Mouse (Mus musculus): Measurements from ENCODE around the gene Chrna10. TPM values are rescaled to one million over a fixed set of nuclear protein-coding genes. Genes with fewer than 3 reads are reported as not detected.

Gene Chrna10
- total RNA-seq, 2 experiments from 2014 or later = 0.45 to 0.52 TPM

DNA sequence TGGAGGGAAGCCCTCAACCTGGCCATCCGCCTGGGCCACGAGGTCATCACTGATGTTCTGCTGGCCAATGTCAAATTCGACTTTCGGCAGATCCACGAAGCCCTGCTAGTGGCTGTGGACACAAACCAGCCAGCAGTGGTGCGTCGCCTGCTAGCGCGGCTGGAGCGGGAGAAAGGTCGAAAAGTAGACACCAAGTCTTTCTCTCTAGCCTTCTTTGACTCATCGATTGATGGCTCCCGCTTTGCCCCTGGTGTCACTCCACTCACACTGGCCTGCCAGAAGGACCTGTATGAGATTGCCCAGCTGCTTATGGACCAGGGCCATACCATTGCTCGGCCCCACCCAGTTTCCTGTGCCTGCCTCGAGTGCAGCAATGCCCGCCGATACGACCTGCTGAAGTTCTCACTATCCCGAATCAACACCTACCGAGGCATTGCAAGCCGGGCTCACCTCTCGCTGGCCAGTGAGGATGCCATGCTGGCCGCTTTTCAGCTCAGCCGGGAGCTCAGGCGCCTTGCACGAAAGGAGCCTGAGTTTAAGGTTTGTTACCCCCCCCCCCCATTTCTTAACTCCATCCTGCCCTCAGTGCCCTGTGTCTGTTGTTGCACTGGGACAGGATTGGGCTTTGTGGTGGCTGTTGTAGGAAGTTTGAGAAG, 32.5 kb downstream of the Chrna10 start:
- no peak for DNase-seq (ENCODE audit: low spot score in 2 of 2)
- intact Hi-C loops (cut with DNase I) = loop anchor here (5.0 kb wide), 1 partner anchor 167 kb away; no protein-coding TSS in a partner anchor

DNA sequence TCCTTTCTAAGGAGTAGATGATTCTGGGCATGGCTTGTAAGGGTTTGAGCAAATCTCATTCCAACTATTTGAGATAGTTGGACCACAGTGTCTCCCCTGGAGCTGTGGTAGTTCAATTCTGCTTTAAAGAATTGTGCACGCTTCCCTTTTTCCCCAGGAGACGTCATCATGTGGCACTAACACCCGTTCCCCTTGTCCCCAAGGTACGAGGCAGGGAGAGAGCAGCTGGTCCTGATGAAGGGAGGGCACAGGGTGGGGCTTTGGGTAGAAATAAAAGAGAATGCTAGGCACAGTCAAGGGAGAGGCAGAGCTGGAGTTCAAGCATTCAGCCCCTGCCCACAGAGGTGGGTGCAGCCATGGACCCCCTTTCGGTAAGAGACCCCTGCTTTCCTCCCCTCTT, 33.8 kb downstream of the Chrna10 start, which contains the start of gene Trpc2:
Trpc2 (plus strand) TSS at position 301 of the 400 bp plus-strand sequence.
- no peak for DNase-seq (ENCODE audit: low spot score in 2 of 2)
- intact Hi-C loops (cut with DNase I) = loop anchor here (5.0 kb wide), 1 partner anchor 166 kb away; no protein-coding TSS in a partner anchor

DNA sequence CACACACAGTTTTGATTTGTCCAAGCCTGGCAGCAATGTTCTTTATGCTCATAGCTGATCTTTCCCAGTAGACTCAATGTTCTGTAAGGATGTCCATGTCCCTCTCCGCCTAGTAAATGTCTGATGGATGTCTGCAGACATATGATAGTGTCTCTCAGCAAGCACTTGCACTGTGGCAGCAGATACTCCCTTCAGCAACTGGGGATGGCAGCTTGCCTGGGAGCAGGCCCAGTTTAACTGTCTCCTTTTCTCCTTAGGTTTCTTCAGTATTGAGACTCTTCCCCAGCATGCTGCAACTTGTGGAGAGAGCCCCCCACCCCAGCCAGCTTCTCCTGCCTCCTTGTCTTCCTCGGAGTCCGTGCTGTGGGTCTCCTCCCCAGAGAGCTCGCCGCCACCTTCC, 34.8 kb downstream of the Chrna10 start:
- intact Hi-C loops (cut with DNase I) = loop anchor here (5.0 kb wide), 1 partner anchor 164 kb away; no protein-coding TSS in a partner anchor
- DNase-seq (ENCODE audit: low spot score in 2 of 2) = no peak

DNA sequence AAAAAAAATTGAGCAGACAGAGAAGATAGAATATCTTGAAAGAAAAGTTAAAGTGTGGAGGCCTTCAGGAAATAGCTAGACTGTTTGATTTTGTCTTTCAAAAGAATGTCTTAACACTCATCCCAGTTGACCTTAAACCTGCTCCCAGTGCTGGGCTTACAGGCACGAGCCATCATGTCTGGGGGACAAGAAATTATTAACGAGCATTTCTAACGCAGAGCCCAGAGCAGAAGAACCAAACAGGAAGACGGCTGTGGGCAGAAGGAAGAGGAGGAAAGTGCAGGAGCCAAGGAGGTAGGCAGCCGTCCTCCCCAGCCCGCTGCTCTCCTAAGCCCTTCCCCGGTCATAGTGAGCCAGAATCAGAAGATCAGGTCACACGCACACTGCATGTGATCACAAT, 36.3 kb downstream of the Chrna10 start:
- intact Hi-C loops (cut with DNase I) = loop anchor here (5.0 kb wide), 1 partner anchor 163 kb away; no protein-coding TSS in a partner anchor
- DNase-seq (ENCODE audit: low spot score in 2 of 2) = no peak

DNA sequence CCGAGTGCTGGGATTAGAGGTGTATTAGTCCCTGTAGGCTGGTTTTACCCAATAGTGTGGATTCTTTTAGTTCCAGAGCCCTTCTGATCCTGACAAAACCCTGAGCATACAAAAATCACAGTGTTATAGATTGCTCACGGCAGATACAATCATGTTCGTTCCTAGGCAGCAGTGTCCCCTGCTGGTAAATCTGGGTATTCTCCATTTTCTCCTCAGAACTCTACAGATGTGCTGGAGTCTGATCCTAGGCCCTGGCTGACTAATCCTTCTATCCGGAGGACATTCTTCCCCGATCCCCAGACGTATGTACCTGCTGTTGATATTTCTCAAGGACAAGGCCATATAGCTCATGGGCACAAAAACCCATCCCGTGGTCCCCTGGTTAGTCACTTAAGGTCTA, 38.1 kb downstream of the Chrna10 start:
- intact Hi-C loops (cut with DNase I) = loop anchor here (5.0 kb wide), 2 partner anchors 81 to 426 kb away; no protein-coding TSS in a partner anchor
- DNase-seq (ENCODE audit: low spot score in 2 of 2) = peak in 1 of 2 experiments; percentile 30

DNA sequence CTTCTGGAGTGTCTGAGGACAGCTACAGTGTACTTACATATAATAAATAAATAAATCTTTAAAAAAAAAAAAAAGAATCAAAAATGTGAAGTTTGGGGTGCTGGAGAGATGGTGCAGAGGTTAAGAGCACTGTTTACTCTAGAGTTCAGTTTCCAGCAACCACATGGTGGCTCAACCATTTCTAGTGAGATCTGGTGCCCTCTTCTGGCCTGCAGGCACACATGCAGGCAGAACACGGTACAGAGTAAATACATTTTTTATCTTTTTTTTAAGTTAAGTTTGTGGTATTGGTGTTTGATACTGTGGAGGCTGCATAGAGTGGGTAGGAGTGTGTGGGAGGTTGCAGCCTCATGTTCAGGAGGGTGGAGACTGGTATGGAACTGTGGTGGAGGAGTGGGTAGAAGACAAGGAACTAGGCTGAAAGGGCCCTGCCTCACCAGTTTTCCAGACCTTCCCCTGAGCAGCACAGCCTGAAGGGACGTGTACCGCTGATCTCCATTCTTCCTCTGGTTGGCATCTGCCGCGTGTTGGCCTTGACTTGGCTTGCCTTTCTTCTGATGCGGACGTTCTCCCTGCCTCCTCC, 39.8 kb downstream of the Chrna10 start:
- intact Hi-C loops (cut with DNase I) = loop anchor here (5.0 kb wide), 2 partner anchors 80 to 425 kb away; no protein-coding TSS in a partner anchor
- DNase-seq (ENCODE audit: low spot score in 2 of 2) = no peak

DNA sequence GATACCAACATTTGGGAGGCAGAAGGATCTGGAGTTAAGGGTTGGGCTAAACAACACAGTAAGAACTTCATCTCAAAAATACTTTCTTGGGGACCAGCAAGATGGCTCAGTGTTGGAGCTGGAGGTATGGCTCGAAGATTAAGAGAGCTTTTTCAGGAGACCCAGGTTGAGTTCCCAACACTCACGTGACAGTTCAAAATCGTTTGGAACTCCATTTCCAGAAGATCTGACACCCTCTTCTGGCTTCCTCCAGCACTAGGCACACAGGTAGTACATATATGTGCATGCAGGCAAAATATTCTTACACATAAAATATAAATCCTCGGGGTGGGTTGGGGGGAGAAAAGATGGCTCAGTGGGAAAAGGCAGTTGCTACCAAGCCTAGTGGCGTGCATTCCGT, 50.3 kb downstream of the Chrna10 start:
- intact Hi-C loops (cut with DNase I) = no loop called here
- no peak for DNase-seq (ENCODE audit: low spot score in 2 of 2)

DNA sequence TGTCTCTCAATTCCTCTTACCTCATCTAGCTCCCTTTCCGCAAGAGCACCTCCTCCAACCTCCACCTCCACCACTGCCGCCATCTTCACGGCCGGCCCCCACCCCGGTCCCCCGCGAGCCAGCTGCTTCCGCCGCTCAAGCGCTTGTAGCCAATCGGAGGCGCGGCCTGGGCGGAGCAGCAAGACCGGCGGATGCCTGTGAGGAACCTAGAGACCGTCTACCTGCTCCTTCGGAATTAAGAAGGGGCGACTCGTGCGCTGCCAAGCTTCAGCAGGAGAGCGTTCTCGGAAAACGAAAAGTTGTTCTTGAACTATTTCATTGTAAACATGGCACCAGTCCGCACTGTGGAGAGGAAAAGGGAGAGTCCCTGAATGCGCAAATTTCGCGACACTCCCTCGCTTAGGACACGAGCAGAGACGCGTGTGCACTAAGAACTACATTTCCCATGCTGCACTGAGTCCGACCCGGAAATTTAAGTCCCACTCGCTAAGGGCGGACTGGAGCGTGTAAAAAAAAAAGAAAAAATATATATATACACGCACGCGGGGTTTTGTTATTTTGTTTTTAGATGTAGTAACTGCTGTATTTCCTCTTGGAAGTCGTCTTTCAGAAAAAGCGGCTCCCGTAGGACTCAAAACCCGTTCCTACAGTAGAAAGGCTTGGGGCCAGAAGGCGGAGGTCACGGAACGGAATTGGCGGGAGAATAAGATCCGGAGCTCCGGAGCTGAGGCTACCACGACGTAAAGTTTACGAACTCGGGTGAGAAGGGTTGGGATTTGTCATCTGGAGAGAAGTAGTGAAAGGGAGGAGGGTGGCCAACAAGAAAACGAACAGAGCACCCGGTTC, 51.4 kb downstream of the Chrna10 start, which contains the start of the genes Rnf121, Xndc1 and Xntrpc:
Rnf121 (minus strand) TSS at position 424 of the 846 bp plus-strand sequence.
Xndc1 (plus strand) TSS at position 466 of the 846 bp plus-strand sequence.
Xntrpc (plus strand) TSS at position 668 of the 846 bp plus-strand sequence.
- peak; percentile 95 to 96 for DNase-seq (ENCODE audit: low spot score in 2 of 2)
- intact Hi-C loops (cut with DNase I) = no loop called here

DNA sequence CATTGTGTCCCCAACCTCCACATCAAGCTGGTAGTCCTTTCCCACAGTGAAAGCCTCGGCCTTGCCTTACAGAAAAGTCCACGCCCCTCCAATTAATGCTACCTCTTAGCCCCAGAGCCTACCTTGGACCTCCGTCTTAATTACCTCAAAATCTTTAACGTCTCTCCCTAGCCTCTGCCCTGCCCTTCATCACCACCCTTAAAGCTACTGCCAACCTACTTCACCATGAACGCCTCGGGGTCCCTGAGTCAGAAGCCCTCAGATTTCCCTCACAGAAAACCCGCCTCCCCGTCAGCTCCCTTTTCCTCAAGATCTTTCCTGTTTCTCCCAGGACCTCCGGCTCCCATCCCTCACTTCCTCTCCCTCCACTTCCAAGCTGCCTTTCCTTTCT, 52.0 kb downstream of the Chrna10 start:
- intact Hi-C loops (cut with DNase I) = no loop called here
- no peak for DNase-seq (ENCODE audit: low spot score in 2 of 2)

DNA sequence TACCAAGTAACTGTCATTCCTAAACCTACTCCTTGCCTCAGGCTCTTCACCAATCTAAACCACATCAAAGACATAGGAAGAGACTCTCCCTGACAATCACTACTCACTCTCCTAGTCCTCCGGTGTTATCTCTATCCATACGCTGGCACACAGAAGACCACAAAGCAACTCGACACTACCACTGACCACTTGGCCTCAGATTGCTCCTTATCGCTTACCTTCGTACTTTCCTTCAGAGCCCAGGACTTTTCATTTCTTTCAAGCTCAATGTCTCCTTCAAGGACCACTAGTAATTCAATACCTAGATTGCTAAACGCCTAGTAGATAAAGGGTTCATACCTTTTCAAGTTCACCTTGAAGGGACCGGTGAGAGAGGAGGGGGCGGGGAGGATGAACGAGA, 52.7 kb downstream of the Chrna10 start:
- DNase-seq (ENCODE audit: low spot score in 2 of 2) = no peak
- intact Hi-C loops (cut with DNase I) = no loop called here

DNA sequence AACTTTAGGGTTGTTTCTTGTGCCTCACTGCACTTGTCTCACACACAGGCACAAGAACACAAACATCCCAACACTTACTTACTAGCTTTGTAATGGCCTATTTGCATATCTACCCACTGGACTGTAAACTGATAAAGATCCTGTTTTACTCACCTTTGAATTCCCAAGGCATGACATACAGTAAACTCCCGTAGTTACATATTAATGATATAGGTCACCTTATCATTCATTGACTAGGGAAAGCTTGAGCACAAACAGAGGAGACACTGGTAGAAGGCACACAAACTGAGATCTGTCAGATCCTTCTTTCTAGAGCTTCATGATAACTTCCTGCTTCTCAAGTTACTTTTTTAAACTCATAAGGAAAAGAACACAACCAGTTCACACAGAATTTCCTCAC, 54.4 kb downstream of the Chrna10 start:
- intact Hi-C loops (cut with DNase I) = no loop called here
- DNase-seq (ENCODE audit: low spot score in 2 of 2) = no peak

DNA sequence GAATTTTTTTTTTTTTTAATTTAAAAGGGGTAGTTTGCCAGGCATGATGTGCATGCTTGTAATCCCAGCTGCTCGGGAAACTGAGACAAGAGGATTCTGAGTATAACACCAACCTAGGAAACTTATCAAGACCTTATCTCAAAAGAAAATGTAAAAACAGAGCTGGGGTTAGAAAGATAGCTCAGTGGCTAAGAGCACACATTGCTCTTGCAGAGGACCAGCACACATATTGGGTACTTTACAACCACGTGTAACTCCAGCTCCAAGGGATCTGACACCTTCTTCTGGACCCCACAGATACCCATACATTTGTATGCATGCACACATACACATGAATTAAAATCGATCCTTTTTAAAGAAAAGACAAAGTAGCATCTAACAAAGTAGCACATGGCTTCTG, 55.3 kb downstream of the Chrna10 start:
- intact Hi-C loops (cut with DNase I) = no loop called here
- DNase-seq (ENCODE audit: low spot score in 2 of 2) = no peak

Other genes with a start within 250 kb of the Chrna10 start
- 1 to 10 TPM; 1.0 to 1.2 TPM for gene Folr1, start 246.0 kb downstream of the Chrna10 start, total RNA-seq (2021)
- gene Lamtor1, start 210.9 kb downstream of the Chrna10 start, total RNA-seq (2021) = 100 to 1,000 TPM in 1 of 2 experiments, 10 to 100 TPM in 1; 98.0 to 105 TPM
- gene Tomt, start 210.5 kb downstream of the Chrna10 start, total RNA-seq (2021) = under 1 TPM in 1 of 2 experiments, not detected in 1; 0.18 TPM
- gene Lrrc51, start 182.9 kb downstream of the Chrna10 start, total RNA-seq (2021) = 1 to 10 TPM; 5.2 to 5.3 TPM
- gene Numa1, start 182.7 kb downstream of the Chrna10 start, total RNA-seq (2021) = 100 to 1,000 TPM in 1 of 2 experiments, 10 to 100 TPM in 1; 79.2 to 102 TPM
- 10 to 100 TPM in 1 of 2 experiments, 1 to 10 TPM in 1; 3.7 to 10.6 TPM for gene Il18bp, start 98.1 kb downstream of the Chrna10 start, total RNA-seq (2021)
- 10 to 100 TPM; 40.2 to 48.5 TPM for gene Rnf121, start 51.4 kb downstream of the Chrna10 start, total RNA-seq (2021)
- 10 to 100 TPM; 19.9 to 32.1 TPM for gene Xndc1, start 51.3 kb downstream of the Chrna10 start, total RNA-seq (2021)
- 1 to 10 TPM; 1.2 TPM for gene Xntrpc, start 51.1 kb downstream of the Chrna10 start, total RNA-seq (2021)
- gene Trpc2, start 33.7 kb downstream of the Chrna10 start, total RNA-seq (2021) = 1 to 10 TPM in 1 of 2 experiments, under 1 TPM in 1; 0.27 to 2.3 TPM
- not detected for gene Art1, start 15.1 kb downstream of the Chrna10 start, total RNA-seq (2021)
- not detected for gene Art5, start 7.3 kb downstream of the Chrna10 start, total RNA-seq (2021)
- gene Nup98, start 93.3 kb upstream of the Chrna10 start, total RNA-seq (2021) = 10 to 100 TPM; 34.0 to 44.5 TPM
- gene Pgap2, start 93.4 kb upstream of the Chrna10 start, total RNA-seq (2021) = 10 to 100 TPM; 22.1 to 23.1 TPM
- 10 to 100 TPM; 25.5 to 31.0 TPM for gene Rhog, start 139.2 kb upstream of the Chrna10 start, total RNA-seq (2021)
- gene Stim1, start 151.0 kb upstream of the Chrna10 start, total RNA-seq (2021) = 10 to 100 TPM; 88.5 to 92.8 TPM

Data from left cerebral cortex, postnatal 36 days (tissue).